Mouse (Mus musculus): ENCODE results near the gene Rundc3a. TPM values are rescaled to one million over a fixed set of nuclear protein-coding genes. Genes with fewer than 3 reads are reported as not detected.

Gene Rundc3a
- polyA plus RNA-seq, 1 experiment from 2014 or later, result 12.1 TPM

- DNase-seq (ENCODE audit: low read depth, low spot score), result no peak
- H3K27me3 ChIP-seq, result no peaks in the 10 kb centered on the region
- in situ Hi-C loops (cut with MboI; ENCODE audit: low pct_unique_long_range_greater_than_20kb), result no loop called here
- no peak for TF ChIP-seq CTCF (IDR thresholded peaks at IDR 0.05)
- ChIA-PET POLR2A (interaction anchor here (10.8 kb wide), 1 partner anchor 85 kb away, joined by 110 read pairs; the partner anchor contains the start of gene Ubtf), CTCF (interaction anchor here (1.3 kb wide), 1 partner anchor 8 kb away, joined by 3 read pairs; no protein-coding TSS in a partner anchor)
- ATAC-seq, result no peak
Observed at GRCm38 (mm10) chr11:102403657-102404056, 10.5 kb downstream of the Rundc3a start.

DNA sequence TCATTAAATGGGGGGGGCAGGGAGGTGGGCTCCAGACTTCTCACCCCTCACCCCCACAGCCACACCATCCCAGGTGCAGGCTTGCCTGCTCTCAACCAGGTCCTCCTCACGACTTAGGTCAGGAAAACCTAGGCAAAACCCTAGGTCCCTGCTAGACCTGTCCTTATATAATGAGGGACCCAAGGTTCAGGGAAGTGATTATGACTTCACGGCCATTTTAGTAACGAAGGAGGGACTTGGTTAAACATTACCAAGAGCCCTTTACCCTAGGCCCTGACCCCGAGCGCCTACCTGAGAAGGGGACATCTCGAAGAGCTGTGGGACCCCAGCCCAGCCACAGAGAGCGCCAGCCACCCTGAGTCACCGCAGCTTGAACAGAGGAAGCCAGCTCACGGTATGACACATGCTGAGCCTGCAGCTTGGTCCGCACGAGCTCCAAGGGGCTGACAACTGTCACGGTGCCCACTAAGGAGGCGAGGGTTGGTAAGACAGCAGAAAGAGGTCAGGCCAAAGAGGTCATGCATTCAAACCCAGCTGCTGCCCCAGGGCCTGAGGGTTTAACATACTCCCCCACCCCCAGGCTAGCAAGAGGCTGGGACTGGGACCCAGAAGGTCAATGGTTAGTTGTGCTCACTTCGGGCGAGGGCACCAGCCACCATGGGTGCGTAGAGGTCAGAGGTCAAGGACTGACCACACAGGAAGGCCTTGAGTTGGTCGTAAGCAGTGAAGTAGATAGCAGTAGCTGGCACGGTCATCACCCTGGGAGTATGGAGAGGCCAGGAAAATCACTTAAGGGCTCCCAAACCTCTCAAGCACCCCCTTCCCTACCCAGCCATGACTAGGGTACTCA is 11.2 kb downstream of the Rundc3a start:
- in situ Hi-C loops (cut with MboI; ENCODE audit: low pct_unique_long_range_greater_than_20kb), result loop anchor here (5.0 kb wide), 1 partner anchor 82 kb away; no protein-coding TSS in a partner anchor
- DNase-seq (ENCODE audit: low read depth, low spot score) (no peak), ATAC-seq (no peak)
- ChIA-PET CTCF (interaction anchor here (1.3 kb wide), 1 partner anchor 7 kb away, joined by 3 read pairs; no protein-coding TSS in a partner anchor), POLR2A (interaction anchor here (10.8 kb wide), 1 partner anchor 86 kb away, joined by 110 read pairs; the partner anchor contains the start of gene Ubtf)
- H3K27me3 ChIP-seq, result no peaks in the 10 kb centered on the region
- no peak for TF ChIP-seq CTCF (IDR thresholded peaks at IDR 0.05)

DNA sequence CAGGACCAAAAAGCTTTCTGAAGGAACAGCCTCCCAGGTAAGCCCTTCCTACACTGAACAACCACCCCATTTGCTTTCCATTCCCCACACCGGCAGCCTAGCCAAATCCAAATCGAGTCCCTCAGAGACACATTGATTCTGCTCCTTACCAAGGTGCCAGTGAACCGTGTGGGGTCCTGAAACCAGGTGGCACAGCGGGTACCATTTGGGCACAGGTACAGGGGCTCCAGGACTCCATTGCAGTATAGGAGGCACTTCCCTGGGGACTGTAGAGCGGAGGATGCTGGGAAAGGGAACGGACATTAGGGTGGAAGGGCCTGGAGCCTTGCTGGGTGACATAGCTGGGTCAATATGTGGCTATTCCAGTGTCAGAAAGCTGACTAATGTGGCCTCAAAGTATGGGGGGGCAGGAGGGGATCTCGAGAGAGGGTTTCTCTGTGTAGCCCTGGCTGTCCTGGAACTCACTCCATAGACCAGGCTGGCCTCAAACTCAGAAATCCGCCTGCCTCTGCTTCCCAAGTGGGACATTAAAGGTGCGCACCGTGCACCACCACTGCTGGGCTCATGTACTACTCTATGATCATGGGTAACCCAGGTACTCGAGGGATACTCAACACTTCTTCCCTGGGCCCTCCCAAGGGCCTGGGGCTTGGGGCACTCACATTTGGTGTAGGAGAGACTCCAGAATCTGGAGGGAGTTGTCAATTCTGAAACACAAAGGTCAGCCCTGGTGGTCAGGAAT is 12.5 kb downstream of the Rundc3a start:
- ChIA-PET POLR2A (interaction anchor here (1.1 to 10.8 kb wide), 5 partner anchors 11 to 97 kb away, joined by 4 to 110 read pairs (median 5); partner anchors contain the start of gene Ubtf), CTCF (no interaction called here)
- ATAC-seq, result no peak
- in situ Hi-C loops (cut with MboI; ENCODE audit: low pct_unique_long_range_greater_than_20kb), result loop anchor here (5.0 kb wide), 1 partner anchor 83 kb away; no protein-coding TSS in a partner anchor
- no peak for DNase-seq (ENCODE audit: low read depth, low spot score)
- TF ChIP-seq CTCF (IDR thresholded peaks at IDR 0.05), result no peak
- no peaks in the 10 kb centered on the region for H3K27me3 ChIP-seq

- no peak for TF ChIP-seq CTCF (IDR thresholded peaks at IDR 0.05)
- in situ Hi-C loops (cut with MboI; ENCODE audit: low pct_unique_long_range_greater_than_20kb), result loop anchor here (5.0 kb wide), 1 partner anchor 84 kb away; no protein-coding TSS in a partner anchor
- H3K27me3 ChIP-seq, result no peaks in the 10 kb centered on the region
- POLR2A ChIA-PET, result interaction anchor here (0.7 to 10.8 kb wide), 8 partner anchors 12 to 121 kb away, joined by 3 to 110 read pairs (median 4); partner anchors contain the start of genes Tmub2 and Ubtf
- CTCF ChIA-PET, result interaction anchor here (0.8 to 7.1 kb wide), 2 partner anchors 91 to 98 kb away, joined by 3 to 46 read pairs; no protein-coding TSS in a partner anchor
- ATAC-seq, result no peak
- DNase-seq (ENCODE audit: low read depth, low spot score), result no peak
Observed at GRCm38 (mm10) chr11:102406401-102406800, 13.2 kb downstream of the Rundc3a start.

DNA sequence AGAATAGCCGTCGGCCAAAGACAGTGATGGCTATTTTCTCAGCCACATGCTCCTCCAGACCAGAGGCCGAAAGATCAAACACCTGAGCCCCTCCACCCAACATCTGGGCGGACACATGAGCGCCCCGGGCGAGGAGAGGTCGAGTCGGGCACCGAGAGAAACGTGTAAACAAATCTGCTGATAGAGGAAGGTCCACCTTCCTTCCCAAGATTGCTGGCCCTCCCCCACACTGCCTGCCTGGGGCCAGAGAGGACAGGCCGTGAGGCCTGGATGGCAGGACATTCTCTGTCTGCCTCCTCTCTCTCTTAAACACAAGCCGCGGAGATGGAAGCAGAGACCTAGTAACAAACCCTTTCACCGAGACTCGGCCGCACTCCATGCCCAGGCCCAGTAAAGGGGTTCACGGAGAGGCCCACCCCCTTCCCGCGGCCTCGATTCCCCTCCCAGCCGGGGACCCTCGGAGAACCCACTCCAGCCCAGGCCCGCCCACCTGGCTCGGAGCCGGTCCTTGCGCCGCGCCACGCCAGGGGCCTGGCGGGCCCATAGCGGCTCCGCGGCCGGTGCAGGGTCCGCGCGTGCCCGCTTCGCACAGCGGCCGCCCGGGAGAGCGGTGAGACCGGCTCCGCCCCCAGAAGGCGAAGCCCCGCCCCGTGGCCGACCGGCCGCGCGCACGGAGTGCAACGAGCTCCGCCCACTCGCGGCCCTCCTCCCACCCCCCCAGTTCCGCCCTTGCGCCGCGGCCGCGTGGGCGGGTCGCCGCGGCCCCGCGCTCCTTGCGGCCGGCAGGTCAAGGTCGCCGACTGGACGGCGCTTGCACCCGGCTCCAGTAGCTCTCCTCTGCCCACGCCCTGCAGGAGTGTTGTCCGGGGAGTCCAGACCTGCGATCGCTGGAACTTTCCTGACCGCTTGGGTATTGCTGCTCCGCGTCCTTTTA is 14.0 kb downstream of the Rundc3a start:
- in situ Hi-C loops (cut with MboI; ENCODE audit: low pct_unique_long_range_greater_than_20kb), result loop anchor here (5.0 kb wide), 1 partner anchor 85 kb away; no protein-coding TSS in a partner anchor
- no peak for TF ChIP-seq CTCF (IDR thresholded peaks at IDR 0.05)
- DNase-seq (ENCODE audit: low read depth, low spot score) (no peak), ATAC-seq (peak; percentile 44)
- POLR2A ChIA-PET, result interaction anchor here (0.6 to 10.8 kb wide), 11 partner anchors 13 to 130 kb away, joined by 3 to 110 read pairs (median 3); partner anchors contain the start of genes Tmub2 and Ubtf
- CTCF ChIA-PET, result interaction anchor here (0.8 to 7.1 kb wide), 2 partner anchors 92 to 99 kb away, joined by 3 to 46 read pairs; no protein-coding TSS in a partner anchor
- H3K27me3 ChIP-seq, result no peaks in the 10 kb centered on the region

GRCm38 (mm10) chr11:102407834-102408215 is 14.6 kb downstream of the Rundc3a start, which contains the start of gene Slc25a39:
Gene Slc25a39 (minus strand): TSS chr11:102407946.
- in situ Hi-C loops (cut with MboI; ENCODE audit: low pct_unique_long_range_greater_than_20kb), result loop anchor here (5.0 kb wide), 1 partner anchor 86 kb away; no protein-coding TSS in a partner anchor
- POLR2A ChIA-PET, result interaction anchor here (0.6 to 10.8 kb wide), 6 partner anchors 24 to 131 kb away, joined by 3 to 110 read pairs (median 3); partner anchors contain the start of genes Tmub2 and Ubtf
- DNase-seq (ENCODE audit: low read depth, low spot score) (no peak), ATAC-seq (peak; percentile 10)
- TF ChIP-seq CTCF (IDR thresholded peaks at IDR 0.05), result no peak
- CTCF ChIA-PET, result interaction anchor here (7.1 kb wide), 1 partner anchor 100 kb away, joined by 46 read pairs; no protein-coding TSS in a partner anchor
- H3K27me3 ChIP-seq, result no peaks in the 10 kb centered on the region

DNA sequence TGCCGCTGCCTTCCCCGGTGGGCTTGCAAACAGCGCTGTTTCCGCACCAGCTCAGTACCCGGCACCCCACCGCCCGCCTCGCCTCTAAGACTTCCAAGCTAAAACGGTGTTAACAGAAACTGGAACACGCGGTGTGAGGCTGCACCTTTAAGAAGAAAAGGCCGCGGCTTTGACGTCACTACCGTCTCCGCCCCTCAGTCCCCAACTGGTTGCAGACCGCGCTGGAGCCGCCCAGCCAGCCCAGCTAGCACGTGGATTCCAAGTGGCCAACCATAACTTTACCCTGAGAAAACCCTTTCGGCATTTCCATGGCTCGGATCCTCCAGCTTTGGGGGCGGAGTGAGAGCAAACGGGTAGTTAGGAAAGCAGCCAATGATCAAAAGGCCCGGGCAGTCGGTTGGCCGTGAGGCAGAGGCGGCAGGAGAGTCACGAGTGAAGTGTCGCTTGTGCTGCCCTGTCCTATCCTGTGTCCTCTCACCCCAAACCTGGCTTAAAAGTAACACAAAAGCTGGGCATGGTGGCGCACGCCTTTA is 15.2 kb downstream of the Rundc3a start:
- TF ChIP-seq CTCF (IDR thresholded peaks at IDR 0.05), result no peak
- CTCF ChIA-PET, result interaction anchor here (1.3 to 7.1 kb wide), 2 partner anchors 22 to 100 kb away, joined by 3 to 46 read pairs; no protein-coding TSS in a partner anchor
- POLR2A ChIA-PET, result interaction anchor here (0.6 to 10.8 kb wide), 6 partner anchors 23 to 142 kb away, joined by 3 to 110 read pairs (median 4); partner anchors contain the start of genes Tmub2 and Ubtf
- no peaks in the 10 kb centered on the region for H3K27me3 ChIP-seq
- ATAC-seq (peak; percentile 56), DNase-seq (ENCODE audit: low read depth, low spot score) (peak; percentile 96)
- in situ Hi-C loops (cut with MboI; ENCODE audit: low pct_unique_long_range_greater_than_20kb), result loop anchor here (5.0 kb wide), 1 partner anchor 86 kb away; no protein-coding TSS in a partner anchor
